Mouse (Mus musculus) neural tube, embryonic 12.5 days (tissue): Measurements from ENCODE around the gene Abca17. TPM values are rescaled to one million over a fixed set of nuclear protein-coding genes. Genes with fewer than 3 reads are reported as not detected.

ENCODE experiments used
- ATAC-seq: fragments of 200-750 bp; cut with Nextera tagmentation; 2 replicates; pipeline ENCODE4 v1.8.0; 2017; ENCODE audit warnings: low read depth, mild to moderate bottlenecking, moderate TSS enrichment, moderate library complexity; ENCODE audit not compliant: low FRiP score
- H3K27ac ChIP-seq: fragments of 300-500 bp; sonication (generic); 2 replicates; pipeline ENCODE4 v1.5.1; 2016
- H3K27me3 ChIP-seq: fragments of 300-500 bp; sonication (generic); replicated peaks from 2 replicates; pipeline ENCODE4 v1.6.1; 2016; ENCODE audit warnings: mild to moderate bottlenecking
- H3K36me3 ChIP-seq: fragments of 300-500 bp; sonication (generic); 2 replicates; pipeline ENCODE4 v1.6.1; 2016; ENCODE audit warnings: mild to moderate bottlenecking
- H3K4me1 ChIP-seq: fragments of 300-500 bp; sonication (generic); 2 replicates; pipeline ENCODE4 v1.6.1; 2016
- H3K4me2 ChIP-seq: fragments of 300-500 bp; sonication (generic); replicated peaks from 2 replicates; pipeline ENCODE4 v1.6.1; 2016; ENCODE audit warnings: mild to moderate bottlenecking
- H3K4me3 ChIP-seq: fragments of 300-500 bp; sonication (generic); 2 replicates; pipeline ENCODE4 v1.5.1; 2016
- H3K9ac ChIP-seq: fragments of 300-500 bp; sonication (generic); 2 replicates; pipeline ENCODE4 v1.6.1; 2016; ENCODE audit warnings: mild to moderate bottlenecking
- H3K9me3 ChIP-seq: fragments of 300-500 bp; sonication (generic); 2 replicates; pipeline ENCODE4 v1.6.1; 2016; ENCODE audit warnings: mild to moderate bottlenecking
- WGBS: fragments of 180-500 bp; shearing (Covaris S2); methylation state at CpG from one replicate; pipeline ENCODE4 v1.1.7; 2016; 5-methylcytosine and 5-hydroxymethylcytosine counted together
- microRNA-seq: library from miRNA; unstranded; fragments of <30 nt; microRNA quantifications from one replicate; pipeline ENCODE4, GENCODE M21; 2017
- polyA plus RNA-seq: library from polyadenylated mRNA; unstranded; fragments of >200 nt; fragmentation: Nextera tagmentation; extraction: Ambion mirVana; gene quantifications from 2 replicates; pipeline ENCODE4 v1.2.1, GENCODE M21; 2016

Abca17 gene
- polyA plus RNA-seq, 1 experiment from 2014 or later: 0.13 TPM

- WGBS: 89% methylated on average over 5 of the region's 5 CpGs
- Histone ChIP-seq H3K9me3 (no peaks in the 10 kb centered on the region), H3K27ac (no peak overlapping the region), H3K27me3 (no peaks in the 10 kb centered on the region), H3K4me1 (no peaks in the 10 kb centered on the region), H3K4me3 (no peak overlapping the region), H3K36me3 (peaks cover 74% of the 10 kb centered on the region), H3K9ac (no peak overlapping the region), H3K4me2 (no peak overlapping the region)
- no peak for ATAC-seq
Observed at GRCm38 (mm10) chr17:24225851-24226250, 125.0 kb downstream of the Abca17 start.

- ATAC-seq: no peak
- 90% methylated on average over 10 of the region's 10 CpGs for whole genome bisulfite sequencing
- H3K4me3 ChIP-seq: no peak overlapping the region
- no peak overlapping the region for H3K9ac ChIP-seq
- H3K27ac ChIP-seq: no peak overlapping the region
- no peaks in the 10 kb centered on the region for H3K9me3 ChIP-seq
- H3K4me1 ChIP-seq: peaks cover 5% of the 10 kb centered on the region
- no peaks in the 10 kb centered on the region for H3K27me3 ChIP-seq
- H3K4me2 ChIP-seq: no peak overlapping the region
- H3K36me3 ChIP-seq: peaks cover 65% of the 10 kb centered on the region
Observed at GRCm38 (mm10) chr17:24224741-24225140, 126.1 kb downstream of the Abca17 start.

- WGBS: 93% methylated on average over 5 of the region's 5 CpGs
- H3K27ac ChIP-seq: no peak overlapping the region
- H3K27me3 ChIP-seq: no peaks in the 10 kb centered on the region
- peaks cover 58% of the 10 kb centered on the region for H3K36me3 ChIP-seq
- no peaks in the 10 kb centered on the region for H3K9me3 ChIP-seq
- peaks cover 11% of the 10 kb centered on the region for H3K4me1 ChIP-seq
- ATAC-seq: no peak
- no peak overlapping the region for H3K9ac ChIP-seq
- no peak overlapping the region for H3K4me3 ChIP-seq
- H3K4me2 ChIP-seq: no peak overlapping the region
Observed at GRCm38 (mm10) chr17:24223513-24223912, 127.4 kb downstream of the Abca17 start.

GRCm38 (mm10) chr17:24222653-24223052, 128.2 kb downstream of the Abca17 start:
- WGBS: 81% methylated on average over 6 of the region's 6 CpGs
- peaks cover 11% of the 10 kb centered on the region for H3K4me1 ChIP-seq

GRCm38 (mm10) chr17:24220435-24221411, 130.1 kb downstream of the Abca17 start, which contains the start of gene Tedc2:
Gene Tedc2 (minus strand): TSS chr17:24220851.
- ATAC-seq: peak; percentile 94
- peaks cover 56% of the 10 kb centered on the region for H3K36me3 ChIP-seq
- H3K27ac ChIP-seq: no peak within 1 kb of the TSS
- peak within 1 kb of the TSS; percentile 75 for H3K9ac ChIP-seq
- H3K4me2 ChIP-seq: peak within 1 kb of the TSS; percentile 94
- no peaks in the 10 kb centered on the region for H3K9me3 ChIP-seq
- peaks cover 11% of the 10 kb centered on the region for H3K4me1 ChIP-seq
- WGBS: 5% methylated on average over 41 of the region's 41 CpGs
- no peaks in the 10 kb centered on the region for H3K27me3 ChIP-seq
- peak within 1 kb of the TSS; percentile 73 for H3K4me3 ChIP-seq

More at GRCm38 (mm10) chr17:24222653-24223052, 128.2 kb downstream of the Abca17 start:
- Histone ChIP-seq H3K36me3 (peaks cover 57% of the 10 kb centered on the region), H3K4me3 (no peak overlapping the region), H3K27ac (no peak overlapping the region), H3K9ac (no peak overlapping the region), H3K4me2 (no peak overlapping the region), H3K9me3 (no peaks in the 10 kb centered on the region), H3K27me3 (no peaks in the 10 kb centered on the region)
- no peak for ATAC-seq

- H3K36me3 ChIP-seq: peaks cover 33% of the 10 kb centered on the region
Observed at GRCm38 (mm10) chr17:24216836-24217235, 134.0 kb downstream of the Abca17 start.

More at GRCm38 (mm10) chr17:24216836-24217235, 134.0 kb downstream of the Abca17 start:
- H3K4me2 ChIP-seq: no peak overlapping the region
- no peak for ATAC-seq
- H3K4me3 ChIP-seq: no peak overlapping the region
- peaks cover 18% of the 10 kb centered on the region for H3K4me1 ChIP-seq
- H3K27me3 ChIP-seq: 0 out of 2 replicates have a peak, but pooled peaks cover 4% of the 10 kb centered on the region
- no peak overlapping the region for H3K27ac ChIP-seq
- WGBS: 58% methylated on average over 4 of the region's 4 CpGs
- no peaks in the 10 kb centered on the region for H3K9me3 ChIP-seq
- no peak overlapping the region for H3K9ac ChIP-seq

Small RNAs within 50 kb of the gene (microRNA-seq; reads per million reads assigned to microRNA genes)
- gene Gm24427: not detected
- gene Mir5134: 1.1 reads per million
- gene Mir6965: 1.5 reads per million

Other genes with a start within 250 kb of the Abca17 start
- 53.4 and 58.4 TPM in 2 replicates for gene Pdpk1, start 200.1 kb downstream of the Abca17 start, polyA plus RNA-seq
- gene Amdhd2, start 187.3 kb downstream of the Abca17 start, polyA plus RNA-seq: 36.0 and 41.2 TPM in 2 replicates
- 671 and 684 TPM in 2 replicates for gene Atp6v0c, start 181.4 kb downstream of the Abca17 start, polyA plus RNA-seq
- 12.4 and 13.0 TPM in 2 replicates for gene Tbc1d24, start 145.5 kb downstream of the Abca17 start, polyA plus RNA-seq
- 9.0 and 10.6 TPM in 2 replicates for gene Ntn3, start 141.5 kb downstream of the Abca17 start, polyA plus RNA-seq
- gene Tedc2, start 130.2 kb downstream of the Abca17 start, polyA plus RNA-seq: 13.5 and 14.2 TPM in 2 replicates
- 53.5 and 54.8 TPM in 2 replicates for gene Ccnf, start 99.6 kb downstream of the Abca17 start, polyA plus RNA-seq
- gene Abca3, start 882 bp upstream of the Abca17 start, polyA plus RNA-seq: 22.9 and 25.8 TPM in 2 replicates
- gene Rnps1, start 63.5 kb upstream of the Abca17 start, polyA plus RNA-seq: 333 and 341 TPM in 2 replicates
- gene Eci1, start 75.6 kb upstream of the Abca17 start, polyA plus RNA-seq: 58.0 and 67.9 TPM in 2 replicates
- 3.4 and 4.4 TPM in 2 replicates for gene Dnase1l2, start 92.0 kb upstream of the Abca17 start, polyA plus RNA-seq
- gene E4f1, start 119.2 kb upstream of the Abca17 start, polyA plus RNA-seq: 37.9 and 38.5 TPM in 2 replicates
- gene Pgp, start 119.3 kb upstream of the Abca17 start, polyA plus RNA-seq: 58.6 and 62.7 TPM in 2 replicates
- 0.28 TPM in 2 replicates for gene Bricd5, start 122.8 kb upstream of the Abca17 start, polyA plus RNA-seq
- gene Mlst8, start 128.0 kb upstream of the Abca17 start, polyA plus RNA-seq: 33.8 and 34.9 TPM in 2 replicates
- 23.2 and 25.4 TPM in 2 replicates for gene Caskin1, start 137.5 kb upstream of the Abca17 start, polyA plus RNA-seq
- 83.4 and 84.0 TPM in 2 replicates for gene Traf7, start 176.9 kb upstream of the Abca17 start, polyA plus RNA-seq
- 1.6 and 2.2 TPM in 2 replicates for gene Rab26, start 183.1 kb upstream of the Abca17 start, polyA plus RNA-seq
- 23.0 and 26.5 TPM in 2 replicates for gene Pkd1, start 198.8 kb upstream of the Abca17 start, polyA plus RNA-seq